Mouse (Mus musculus): Measurements from ENCODE around the gene Fabp6. TPM values are rescaled to one million over a fixed set of nuclear protein-coding genes. Genes with fewer than 3 reads are reported as not detected.
A peak's percentile ranks its signal among the peaks of the same experiment; 100 is the strongest.

Gene Fabp6
- polyA plus RNA-seq, 1 experiment from 2014 or later, result not detected

DNA sequence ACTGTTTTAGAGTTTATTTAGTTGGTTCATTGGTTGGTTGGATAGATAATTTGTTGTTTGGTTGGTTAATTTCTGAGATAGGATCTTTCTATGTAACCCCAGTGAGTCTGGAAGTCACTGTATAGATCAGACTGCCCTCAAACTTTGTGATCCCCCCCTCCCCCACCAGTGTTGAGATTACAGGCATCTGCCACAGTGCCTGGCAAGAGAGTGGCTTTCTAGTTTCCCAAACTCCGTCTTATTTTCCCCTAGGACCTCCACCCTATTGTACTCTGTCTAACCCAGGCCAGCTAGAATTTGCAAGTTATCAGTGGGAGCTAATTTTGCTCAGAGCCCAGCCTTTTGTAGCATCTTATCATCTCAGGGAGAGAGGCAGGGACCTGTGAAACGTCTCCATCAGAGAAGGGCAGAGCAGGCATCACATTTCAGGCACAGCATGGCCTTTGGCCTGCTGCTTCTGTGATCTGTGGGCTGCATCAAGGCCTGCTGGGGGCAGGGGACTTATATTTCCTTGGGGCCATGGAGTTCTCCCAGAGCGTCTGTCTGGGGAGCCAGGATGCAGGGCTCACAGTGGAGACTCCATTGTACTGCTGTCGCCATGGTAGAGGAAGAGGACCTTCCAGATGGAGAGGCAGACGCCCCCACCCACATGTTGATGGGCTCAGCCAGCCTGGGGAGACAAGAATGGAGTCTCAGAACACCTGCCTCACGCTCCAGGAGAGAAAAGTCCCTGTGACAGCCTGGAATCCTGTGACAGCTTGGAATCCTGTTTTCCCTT lies 41.6 kb downstream of the Fabp6 start:
- 4% methylated on average over 5 of the region's 6 CpGs for WGBS
- H3K4me1 ChIP-seq, result peaks cover 4% of the 10 kb centered on the region
- no peak overlapping the region for H3K4me3 ChIP-seq
- H3K27ac ChIP-seq, result no peak overlapping the region
- no peak for ATAC-seq (replicated peaks)
- H3K36me3 ChIP-seq (replicated peaks), result no peaks in the 10 kb centered on the region; the same call in 1 of the 2 replicates
- H3K9me3 ChIP-seq, result no peaks in the 10 kb centered on the region
- H3K27me3 ChIP-seq (replicated peaks), result no peaks in the 10 kb centered on the region
- H3K9ac ChIP-seq, result no peak overlapping the region
- H3K4me2 ChIP-seq, result no peak overlapping the region

DNA sequence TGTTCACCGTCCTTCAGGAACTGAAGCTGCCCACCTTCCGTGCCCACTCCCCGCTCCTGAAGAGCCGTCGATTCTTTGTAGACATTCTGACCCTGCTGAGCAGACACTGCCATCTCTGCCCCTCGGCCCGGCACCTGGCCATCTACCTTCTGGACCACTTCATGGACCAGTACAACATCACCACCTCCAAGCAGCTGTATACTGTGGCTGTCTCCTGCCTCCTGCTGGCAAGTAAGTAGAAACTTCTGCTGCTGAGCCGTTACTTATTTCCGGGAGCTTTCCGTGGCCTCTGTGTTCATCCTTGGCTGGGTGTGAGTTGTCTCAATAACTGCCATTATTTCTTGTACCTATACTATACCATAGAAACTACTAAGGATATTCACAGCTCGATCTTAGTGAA lies 44.8 kb downstream of the Fabp6 start:
- Histone ChIP-seq H3K36me3 (replicated peaks) (no peaks in the 10 kb centered on the region; the same call in 1 of the 2 replicates), H3K9ac (no peak overlapping the region), H3K27me3 (replicated peaks) (no peaks in the 10 kb centered on the region), H3K27ac (no peak overlapping the region), H3K9me3 (no peaks in the 10 kb centered on the region), H3K4me1 (peaks cover 6% of the 10 kb centered on the region), H3K4me2 (no peak overlapping the region), H3K4me3 (no peak overlapping the region)
- 93% methylated on average over 11 of the region's 11 CpGs for WGBS
- no peak for ATAC-seq (replicated peaks)

DNA sequence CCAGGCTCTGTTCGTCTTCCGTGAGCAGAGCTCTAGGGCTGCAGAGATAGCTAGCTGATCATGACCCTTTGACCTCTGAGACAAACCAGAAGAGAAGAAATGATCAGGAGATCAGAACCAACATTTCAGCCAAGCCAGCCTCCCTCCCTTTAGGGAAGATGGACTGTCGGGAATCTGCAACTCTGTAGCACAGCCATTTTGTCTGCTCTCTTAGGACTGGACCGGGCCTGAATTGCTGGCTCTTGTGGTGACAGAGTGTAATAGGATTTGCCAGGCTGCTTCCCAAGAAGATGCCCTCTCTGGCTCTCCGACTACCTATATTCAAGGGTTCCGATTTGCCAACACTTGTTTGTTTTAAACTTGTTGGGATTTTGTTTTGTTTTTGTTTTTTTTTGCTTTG lies 48.7 kb downstream of the Fabp6 start:
- H3K4me1 ChIP-seq, result peaks cover 28% of the 10 kb centered on the region
- H3K4me3 ChIP-seq, result no peak overlapping the region
- no peaks in the 10 kb centered on the region for H3K36me3 ChIP-seq (replicated peaks)
- H3K9me3 ChIP-seq, result no peaks in the 10 kb centered on the region
- H3K9ac ChIP-seq, result no peak overlapping the region
- ATAC-seq (replicated peaks), result no peak
- no peak overlapping the region for H3K4me2 ChIP-seq
- H3K27ac ChIP-seq, result no peak overlapping the region
- WGBS, result 60% methylated on average over 6 of the region's 6 CpGs
- H3K27me3 ChIP-seq (replicated peaks), result no peaks in the 10 kb centered on the region

DNA sequence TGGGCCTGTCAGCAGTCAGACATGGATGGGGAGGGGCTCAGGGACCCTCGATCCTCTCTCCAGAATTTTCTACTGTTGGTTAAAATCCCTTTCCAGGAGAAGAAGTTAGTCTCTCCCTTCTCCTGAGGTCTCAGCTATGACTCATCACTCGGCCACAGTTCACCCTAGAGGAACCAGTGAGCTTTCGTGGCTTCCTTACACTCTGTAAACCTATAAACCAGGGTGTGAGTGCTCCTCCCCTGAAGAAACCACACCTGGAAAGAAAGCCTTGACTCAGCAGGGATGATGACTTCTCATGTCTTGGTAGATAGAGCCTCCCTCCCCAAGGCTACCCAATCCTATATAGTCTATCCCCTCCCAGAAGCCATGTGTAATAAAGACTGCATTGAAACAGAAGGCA lies 49.6 kb downstream of the Fabp6 start:
- Histone ChIP-seq H3K4me1 (peaks cover 28% of the 10 kb centered on the region), H3K9me3 (no peaks in the 10 kb centered on the region), H3K36me3 (replicated peaks) (no peaks in the 10 kb centered on the region), H3K4me3 (no peak overlapping the region), H3K27ac (no peak overlapping the region), H3K9ac (no peak overlapping the region), H3K27me3 (replicated peaks) (no peaks in the 10 kb centered on the region), H3K4me2 (no peak overlapping the region)
- WGBS, result 87% methylated on average over 3 of the region's 3 CpGs
- ATAC-seq (replicated peaks), result no peak

DNA sequence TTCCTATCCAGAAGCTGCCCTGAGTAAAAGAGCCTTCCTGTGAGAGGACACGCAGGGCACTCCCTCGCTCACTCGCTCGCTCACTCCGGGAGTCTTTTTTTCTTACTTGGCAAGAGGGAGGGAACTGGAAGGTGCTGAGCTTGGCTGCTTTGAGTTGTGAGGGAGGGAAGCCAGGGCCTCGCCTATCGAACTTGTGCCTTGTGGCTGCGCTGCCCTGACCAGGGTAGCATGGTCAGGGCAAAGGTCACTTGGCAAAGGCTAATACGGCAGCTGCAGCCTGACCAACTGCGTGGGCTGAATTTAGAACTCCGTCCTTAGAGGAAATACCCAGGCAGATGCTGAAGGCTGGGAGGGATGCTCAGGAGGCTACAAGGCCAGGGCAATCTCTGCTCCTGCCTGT lies 51.6 kb downstream of the Fabp6 start:
- Histone ChIP-seq H3K9ac (no peak overlapping the region), H3K4me2 (no peak overlapping the region), H3K4me3 (no peak overlapping the region), H3K27ac (no peak overlapping the region), H3K4me1 (peaks cover 37% of the 10 kb centered on the region), H3K27me3 (replicated peaks) (no peaks in the 10 kb centered on the region), H3K36me3 (replicated peaks) (no peaks in the 10 kb centered on the region), H3K9me3 (no peaks in the 10 kb centered on the region)
- ATAC-seq (replicated peaks), result no peak
- WGBS, result 49% methylated on average over 11 of the region's 11 CpGs

DNA sequence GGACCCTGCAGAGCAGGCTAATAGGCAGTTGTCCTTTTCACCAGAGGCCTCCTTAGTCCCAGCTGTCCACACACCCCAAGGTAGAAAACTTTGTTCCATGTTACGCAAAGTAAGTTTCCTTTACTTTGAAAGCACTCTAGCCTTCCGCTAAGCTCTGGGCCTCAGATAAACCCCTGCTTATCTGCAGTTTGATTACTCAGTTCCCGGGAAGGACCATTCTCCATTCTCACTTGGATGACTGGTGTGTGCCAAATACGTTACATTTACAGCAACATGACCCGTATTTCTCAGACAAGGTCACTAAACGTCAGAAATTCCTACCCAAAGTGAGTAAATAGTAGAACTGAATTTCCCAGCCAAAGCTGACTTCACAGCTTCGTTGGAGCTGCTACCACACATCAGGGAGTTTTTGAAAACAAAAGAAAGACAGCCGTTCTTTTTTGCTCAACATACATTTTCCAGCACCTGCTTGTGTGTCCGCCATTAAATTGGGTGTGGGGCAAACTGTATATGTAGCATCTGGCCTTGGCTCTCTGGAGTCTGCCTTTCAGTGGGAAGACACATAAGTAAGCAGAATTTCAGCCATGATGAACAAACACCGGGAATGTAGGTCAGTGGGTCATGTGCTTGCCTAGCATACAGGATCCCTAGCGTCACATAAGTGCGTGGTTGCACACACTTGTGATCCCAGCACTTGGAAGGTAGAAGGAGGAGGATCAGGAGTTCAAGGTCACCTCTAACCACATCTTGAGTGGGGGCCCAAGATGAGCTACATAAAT lies 52.5 kb downstream of the Fabp6 start:
- WGBS, result 60% methylated on average over 12 of the region's 12 CpGs
- H3K36me3 ChIP-seq (replicated peaks), result no peaks in the 10 kb centered on the region
- H3K27me3 ChIP-seq (replicated peaks), result no peaks in the 10 kb centered on the region
- H3K27ac ChIP-seq, result peak overlapping the region; percentile 58
- ATAC-seq (replicated peaks), result 0 out of 2 replicates have a peak, but pooled peaks have one; percentile 21
- H3K9me3 ChIP-seq, result no peaks in the 10 kb centered on the region
- H3K4me3 ChIP-seq, result no peak overlapping the region
- no peak overlapping the region for H3K9ac ChIP-seq
- peaks cover 35% of the 10 kb centered on the region for H3K4me1 ChIP-seq
- H3K4me2 ChIP-seq, result no peak overlapping the region

DNA sequence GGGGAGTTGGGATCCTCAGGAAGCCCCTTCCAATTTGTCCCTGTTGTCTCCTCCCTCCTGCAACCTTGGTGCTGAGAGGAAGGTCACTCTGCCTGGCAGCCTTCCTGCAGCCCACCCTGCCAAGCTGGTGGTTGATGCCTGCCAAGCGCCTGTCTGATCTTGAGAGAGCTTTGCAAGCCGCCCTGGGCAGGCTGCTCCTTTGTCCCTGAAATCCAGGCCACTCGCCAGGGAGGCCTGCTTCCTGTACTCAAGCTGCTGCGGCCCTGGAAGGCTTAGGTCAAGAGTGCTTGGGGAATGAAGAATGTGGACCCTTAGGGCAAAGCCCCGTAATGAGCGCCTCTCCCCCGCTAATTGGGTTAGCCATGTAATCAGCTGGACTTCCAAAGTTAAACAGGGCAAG lies 53.2 kb downstream of the Fabp6 start:
- 18% methylated on average over 7 of the region's 7 CpGs for WGBS
- Histone ChIP-seq H3K4me2 (no peak overlapping the region), H3K4me3 (no peak overlapping the region), H3K4me1 (peaks cover 35% of the 10 kb centered on the region), H3K27ac (peak overlapping the region; percentile 58; the same call in 1 of the 2 replicates), H3K36me3 (replicated peaks) (no peaks in the 10 kb centered on the region), H3K9me3 (no peaks in the 10 kb centered on the region), H3K27me3 (replicated peaks) (no peaks in the 10 kb centered on the region), H3K9ac (no peak overlapping the region)
- peak; percentile 71 for ATAC-seq (replicated peaks)

DNA sequence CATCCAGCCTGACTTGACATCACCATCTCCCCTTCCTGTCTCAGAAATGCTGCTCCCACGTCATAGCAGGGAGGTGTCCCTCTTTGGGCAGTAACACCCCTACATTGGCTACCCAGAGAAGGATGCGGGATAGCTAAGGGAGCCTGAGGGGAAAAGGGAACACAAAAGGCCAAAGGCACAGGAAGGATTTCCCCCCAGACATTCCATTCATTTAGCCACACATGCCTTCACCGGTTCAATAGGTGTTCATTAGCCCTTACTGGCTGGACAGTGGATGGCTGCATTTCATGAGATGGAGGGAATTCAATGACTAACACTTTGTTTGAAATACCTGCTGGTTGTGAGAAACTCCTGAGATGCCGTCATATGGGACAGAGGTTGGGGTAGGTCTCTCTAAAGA lies 54.7 kb downstream of the Fabp6 start:
- H3K27ac ChIP-seq, result no peak overlapping the region
- H3K4me1 ChIP-seq, result peaks cover 35% of the 10 kb centered on the region
- H3K9me3 ChIP-seq, result no peaks in the 10 kb centered on the region
- H3K9ac ChIP-seq, result no peak overlapping the region
- H3K4me3 ChIP-seq, result no peak overlapping the region
- H3K27me3 ChIP-seq (replicated peaks), result no peaks in the 10 kb centered on the region
- WGBS, result 49% methylated on average over 4 of the region's 4 CpGs
- H3K36me3 ChIP-seq (replicated peaks), result no peaks in the 10 kb centered on the region
- no peak for ATAC-seq (replicated peaks)
- no peak overlapping the region for H3K4me2 ChIP-seq

Other genes with a start within 250 kb of the Fabp6 start
- 37.4 and 43.8 TPM in 2 replicates for gene Pttg1, start 175.3 kb downstream of the Fabp6 start, polyA plus RNA-seq (2015; fragmentation: Nextera tagmentation; extraction: Ambion mirVana)
- gene Slu7, start 167.8 kb downstream of the Fabp6 start, polyA plus RNA-seq (2015; fragmentation: Nextera tagmentation; extraction: Ambion mirVana), result 65.3 and 66.8 TPM in 2 replicates
- gene C1qtnf2, start 127.3 kb downstream of the Fabp6 start, polyA plus RNA-seq (2015; fragmentation: Nextera tagmentation; extraction: Ambion mirVana), result 9.7 and 10.0 TPM in 2 replicates
- 13.7 and 15.3 TPM in 2 replicates for gene Ccnjl, start 72.8 kb downstream of the Fabp6 start, polyA plus RNA-seq (2015; fragmentation: Nextera tagmentation; extraction: Ambion mirVana)
- gene 4933415A04Rik, start 14.5 kb downstream of the Fabp6 start, polyA plus RNA-seq (2015; fragmentation: Nextera tagmentation; extraction: Ambion mirVana), result 4.1 and 4.2 TPM in 2 replicates
- gene Pwwp2a, start 80.5 kb upstream of the Fabp6 start, polyA plus RNA-seq (2015; fragmentation: Nextera tagmentation; extraction: Ambion mirVana), result 29.0 and 33.1 TPM in 2 replicates
- gene Ttc1, start 146.5 kb upstream of the Fabp6 start, polyA plus RNA-seq (2015; fragmentation: Nextera tagmentation; extraction: Ambion mirVana), result 73.8 and 77.8 TPM in 2 replicates